Mouse (Mus musculus): ENCODE measurements around the gene Oprd1.

Gene Oprd1

GRCm38 (mm10) chr4:132133920-132134319, 10.4 kb downstream of the Oprd1 start:
- no peak for DNase-seq (ENCODE audit: low spot score)

- no peak for DNase-seq (ENCODE audit: low spot score)
Measured at GRCm38 (mm10) chr4:132133381-132133780, 10.9 kb downstream of the Oprd1 start.

GRCm38 (mm10) chr4:132132297-132132696, 12.0 kb downstream of the Oprd1 start:
- no peak for DNase-seq (ENCODE audit: low spot score)

GRCm38 (mm10) chr4:132131790-132132189, 12.5 kb downstream of the Oprd1 start:
- no peak for DNase-seq (ENCODE audit: low spot score)

GRCm38 (mm10) chr4:132131116-132131515, 13.2 kb downstream of the Oprd1 start:
- no peak for DNase-seq (ENCODE audit: low spot score)

GRCm38 (mm10) chr4:132130645-132131044, 13.6 kb downstream of the Oprd1 start:
- no peak for DNase-seq (ENCODE audit: low spot score)

GRCm38 (mm10) chr4:132130134-132130533, 14.2 kb downstream of the Oprd1 start:
- no peak for DNase-seq (ENCODE audit: low spot score)

GRCm38 (mm10) chr4:132128997-132129636, 15.2 kb downstream of the Oprd1 start:
- DNase-seq (ENCODE audit: low spot score), result no peak

GRCm38 (mm10) chr4:132127091-132127490, 17.2 kb downstream of the Oprd1 start:
- no peak for DNase-seq (ENCODE audit: low spot score)

- DNase-seq (ENCODE audit: low spot score), result no peak
Measured at GRCm38 (mm10) chr4:132123166-132123565, 21.1 kb downstream of the Oprd1 start.

- no peak for DNase-seq (ENCODE audit: low spot score)
Measured at GRCm38 (mm10) chr4:132121674-132122073, 22.6 kb downstream of the Oprd1 start.

- no peak for DNase-seq (ENCODE audit: low spot score)
Measured at GRCm38 (mm10) chr4:132119566-132119965, 24.7 kb downstream of the Oprd1 start.

GRCm38 (mm10) chr4:132116315-132116714, 28.0 kb downstream of the Oprd1 start:
- DNase-seq (ENCODE audit: low spot score), result no peak

- no peak for DNase-seq (ENCODE audit: low spot score)
Measured at GRCm38 (mm10) chr4:132113411-132114095, 30.7 kb downstream of the Oprd1 start.

- DNase-seq (ENCODE audit: low spot score), result no peak
Measured at GRCm38 (mm10) chr4:132111227-132111626, 33.1 kb downstream of the Oprd1 start.

GRCm38 (mm10) chr4:132108221-132108620, 36.1 kb downstream of the Oprd1 start:
- no peak for DNase-seq (ENCODE audit: low spot score)

GRCm38 (mm10) chr4:132101152-132101551, 43.1 kb downstream of the Oprd1 start:
- DNase-seq (ENCODE audit: low spot score), result no peak

GRCm38 (mm10) chr4:132099548-132099947, 44.7 kb downstream of the Oprd1 start:
- no peak for DNase-seq (ENCODE audit: low spot score)

- DNase-seq (ENCODE audit: low spot score), result no peak
Measured at GRCm38 (mm10) chr4:132095043-132095442, 49.2 kb downstream of the Oprd1 start.

GRCm38 (mm10) chr4:132093928-132094327, 50.4 kb downstream of the Oprd1 start:
- no peak for DNase-seq (ENCODE audit: low spot score)

- no peak for DNase-seq (ENCODE audit: low spot score)
Measured at GRCm38 (mm10) chr4:132093136-132093535, 51.1 kb downstream of the Oprd1 start.

- DNase-seq (ENCODE audit: low spot score), result peak; percentile 63
Measured at GRCm38 (mm10) chr4:132088921-132089320, 55.4 kb downstream of the Oprd1 start.

GRCm38 (mm10) chr4:132085114-132085513, 59.2 kb downstream of the Oprd1 start:
- DNase-seq (ENCODE audit: low spot score), result no peak

GRCm38 (mm10) chr4:132080492-132080983, 63.7 kb downstream of the Oprd1 start:
- no peak for DNase-seq (ENCODE audit: low spot score)

Measured in c-Kit-positive CD71-positive TER-119-positive erythroid progenitor cells, embryonic 14.5 days (primary cell).